23 mouse cellular contexts compared by ENCODE assay signal in genomic region chr14:92615605-92616004, GRCm38 (mm10).
"Had no signal": no experiment of that assay in that cellular context is flagged by ENCODE, and none has a peak within 500 bp of the region (broad histone marks: within the 10 kb centered on the region; RNA-seq: fewer than 3 reads in every experiment).

No protein-coding gene starts in this region.

- H3K27ac ChIP-seq: gastrocnemius, adult 2 months; heart, embryonic 13.5 days; heart, embryonic 15.5 days; hindbrain, embryonic 13.5 days; hindbrain, embryonic 15.5 days; hindbrain, postnatal 0 days; layer of hippocampus, adult 2 months; limb, embryonic 10.5 days; limb, embryonic 12.5 days; liver, embryonic 13.5 days; liver, embryonic 15.5 days had no signal

- H3K4me1 ChIP-seq: heart, embryonic 13.5 days; heart, embryonic 15.5 days; hindbrain, embryonic 13.5 days; hindbrain, embryonic 15.5 days; limb, embryonic 10.5 days; limb, embryonic 12.5 days; liver, embryonic 13.5 days; liver, embryonic 15.5 days had no signal

- DNase-seq: gastrocnemius, adult 2 months; gastrocnemius, postnatal 10 days; gastrocnemius, postnatal 25 days; heart, adult 18-20 months; heart, postnatal 14 days; heart, postnatal 36 days; kidney, adult 18-20 months; kidney, adult 8-10 months; kidney, postnatal 10 days; kidney, postnatal 25 days; kidney, postnatal 4 days; liver; liver, embryonic 13.5 days had no signal

- H3K4me3 ChIP-seq: gastrocnemius, adult 2 months; heart, embryonic 13.5 days; heart, embryonic 15.5 days; hindbrain, embryonic 13.5 days; hindbrain, embryonic 15.5 days; layer of hippocampus, adult 2 months; limb, embryonic 10.5 days; limb, embryonic 12.5 days; liver, embryonic 13.5 days; liver, embryonic 15.5 days had no signal

- ATAC-seq: hindbrain, postnatal 0 days; intestine, postnatal 0 days had no signal

- H3K9ac ChIP-seq: heart, embryonic 13.5 days; heart, embryonic 15.5 days; hindbrain, embryonic 13.5 days; hindbrain, embryonic 15.5 days; limb, embryonic 12.5 days; liver, embryonic 13.5 days; liver, embryonic 15.5 days had no signal

- H3K36me3 ChIP-seq: heart, embryonic 13.5 days; heart, embryonic 15.5 days; hindbrain, embryonic 13.5 days; hindbrain, embryonic 15.5 days; limb, embryonic 10.5 days; limb, embryonic 12.5 days; liver, embryonic 13.5 days; liver, embryonic 15.5 days had no signal

- H3K27me3 ChIP-seq: heart, embryonic 13.5 days; heart, embryonic 15.5 days; hindbrain, embryonic 13.5 days; hindbrain, embryonic 15.5 days; limb, embryonic 12.5 days; liver, embryonic 13.5 days; liver, embryonic 15.5 days had no signal
